Mouse (Mus musculus) brain, embryonic 14.5 days (tissue): Measurements from ENCODE around the gene Tnfsf12. TPM values are rescaled to one million over a fixed set of nuclear protein-coding genes. Genes with fewer than 3 reads are reported as not detected.
A peak's percentile ranks its signal among the peaks of the same experiment; 100 is the strongest.

ENCODE experiments used
- DNase-seq: peaks from one replicate; pipeline ENCODE4 v3.0.0-alpha.2; 2011; ENCODE audit warnings: low read depth
- CTCF ChIP-seq: fragments of 200-500 bp; IDR thresholded peaks from 2 replicates; pipeline ENCODE4 v1.5.1; 2012; ENCODE audit warnings: inconsistent platforms, mild to moderate bottlenecking, moderate library complexity, borderline replicate concordance; ENCODE audit not compliant: insufficient read depth, insufficient read length; ENCODE audit errors: extremely low read depth
- POLR2A ChIP-seq: fragments of 200-500 bp; IDR thresholded peaks from 2 replicates; pipeline ENCODE4 v1.6.1; 2012; ENCODE audit warnings: mild to moderate bottlenecking, inconsistent platforms, borderline replicate concordance; ENCODE audit not compliant: poor library complexity, insufficient read depth, insufficient read length, severe bottlenecking; ENCODE audit errors: extremely low read depth
- polyA plus RNA-seq: library from polyadenylated mRNA; depleted of rRNA; stranded (reverse); fragments of >200 nt; gene quantifications from 2 replicates; pipeline ENCODE4 v1.2.3, GENCODE M21; 2012

Tnfsf12 gene
- polyA plus RNA-seq, 1 experiment = 6.0 TPM

GRCm38 (mm10) chr11:69699595-69699994 is 3.9 kb upstream of the Tnfsf12 start:
- no peak for TF ChIP-seq POLR2A
- TF ChIP-seq CTCF = no peak
- no peak for DNase-seq

GRCm38 (mm10) chr11:69698574-69698973 is 2.9 kb upstream of the Tnfsf12 start:
- TF ChIP-seq CTCF (no peak; the same call in 1 of the 2 replicates), POLR2A (no peak)

GRCm38 (mm10) chr11:69697396-69697795 is 1.7 kb upstream of the Tnfsf12 start:
- DNase-seq = no peak
- TF ChIP-seq CTCF (no peak), POLR2A (no peak)

More at GRCm38 (mm10) chr11:69698574-69698973, 2.9 kb upstream of the Tnfsf12 start:
- no peak for DNase-seq

GRCm38 (mm10) chr11:69695046-69695360 is 646 bp downstream of the Tnfsf12 start:
- TF ChIP-seq POLR2A (no peak), CTCF (no peak)

GRCm38 (mm10) chr11:69693421-69693965 is 2.2 kb downstream of the Tnfsf12 start:
- TF ChIP-seq POLR2A = no peak
- no peak for TF ChIP-seq CTCF
- DNase-seq = peak; percentile 9

More at GRCm38 (mm10) chr11:69695046-69695360, 646 bp downstream of the Tnfsf12 start:
- DNase-seq = no peak

- DNase-seq = no peak
- TF ChIP-seq CTCF = no peak
- TF ChIP-seq POLR2A = no peak
These were observed 2.8 kb downstream of the Tnfsf12 start for GRCm38 (mm10) chr11:69692863-69693262.

GRCm38 (mm10) chr11:69692196-69692811 is 3.3 kb downstream of the Tnfsf12 start:
- no peak for TF ChIP-seq CTCF
- no peak for TF ChIP-seq POLR2A
- no peak for DNase-seq

- no peak for TF ChIP-seq CTCF
- TF ChIP-seq POLR2A = no peak
- no peak for DNase-seq
These were observed 5.8 kb downstream of the Tnfsf12 start for GRCm38 (mm10) chr11:69689891-69690290.

- TF ChIP-seq CTCF (no peak), POLR2A (no peak)
- no peak for DNase-seq
These were observed 8.6 kb downstream of the Tnfsf12 start for GRCm38 (mm10) chr11:69687061-69687460.

- TF ChIP-seq POLR2A (no peak), CTCF (no peak)
- DNase-seq = peak; percentile 56
These were observed 9.3 kb downstream of the Tnfsf12 start for GRCm38 (mm10) chr11:69686377-69686776.

- peak; percentile 69 for DNase-seq
- TF ChIP-seq CTCF (no peak), POLR2A (no peak)
These were observed 10.0 kb downstream of the Tnfsf12 start, which contains the start of gene Tnfsf13 for GRCm38 (mm10) chr11:69685526-69686148. TSS of gene Tnfsf13 (minus strand) at chr11:69685784.

GRCm38 (mm10) chr11:69684936-69685335 is 10.7 kb downstream of the Tnfsf12 start:
- no peak for DNase-seq
- TF ChIP-seq CTCF (no peak), POLR2A (no peak)

GRCm38 (mm10) chr11:69684128-69684745 is 11.4 kb downstream of the Tnfsf12 start:
- no peak for TF ChIP-seq CTCF
- no peak for TF ChIP-seq POLR2A
- no peak for DNase-seq
